Comparison of ENCODE assay signal across 11 mouse cellular contexts in genomic region chr5:33004110-33004509, GRCm38 (mm10).
"Had no signal": no experiment of that assay in that cellular context is flagged by ENCODE, and none has a peak within 500 bp of the region (broad histone marks: within the 10 kb centered on the region; RNA-seq: fewer than 3 reads in every experiment).

No protein-coding gene starts in this region.

- H3K27me3 ChIP-seq: hindbrain, embryonic 15.5 days; limb, embryonic 12.5 days; midbrain, embryonic 13.5 days had no signal

- H3K4me2 ChIP-seq: hindbrain, embryonic 15.5 days; limb, embryonic 12.5 days; midbrain, embryonic 13.5 days had no signal

- H3K9me3 ChIP-seq: hindbrain, embryonic 15.5 days; limb, embryonic 12.5 days; midbrain, embryonic 13.5 days had no signal

- ATAC-seq: lung, postnatal 0 days; midbrain, embryonic 13.5 days had no signal

- H3K36me3 ChIP-seq: hindbrain, embryonic 15.5 days; limb, embryonic 12.5 days; midbrain, embryonic 13.5 days had no signal

- H3K4me3 ChIP-seq: hindbrain, embryonic 15.5 days; limb, embryonic 12.5 days; midbrain, embryonic 13.5 days had no signal

- DNase-seq: liver; lung, adult 2 months; lung, postnatal 36 days; right cerebral cortex, adult 18-20 months; right cerebral cortex, postnatal 25 days; thymus, postnatal 36 days had no signal

- H3K9ac ChIP-seq: hindbrain, embryonic 15.5 days; limb, embryonic 12.5 days; liver, embryonic 14.5 days; midbrain, embryonic 13.5 days had no signal

- H3K27ac ChIP-seq: limb, embryonic 12.5 days; liver, embryonic 14.5 days; midbrain, embryonic 13.5 days had no signal
